In the genomic region with DNA sequence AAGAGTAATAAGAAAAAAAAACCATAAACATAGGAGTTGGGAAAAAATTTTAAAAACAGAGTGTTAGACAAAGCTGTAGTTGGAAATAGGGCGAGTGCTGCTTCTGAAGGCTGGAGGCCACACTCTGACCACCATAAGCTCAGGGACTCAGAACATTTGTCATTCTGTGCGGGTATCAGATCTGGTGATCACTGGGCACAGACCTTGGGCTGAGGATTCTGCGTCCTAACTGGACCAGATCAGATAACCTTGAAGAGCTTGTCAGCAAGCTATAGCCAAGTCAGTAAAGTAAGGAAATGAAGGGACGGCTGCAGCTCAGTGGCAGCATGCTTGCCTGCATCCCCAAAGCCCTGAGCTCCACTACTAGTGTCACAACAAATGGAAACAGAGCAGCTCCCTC, we compare ENCODE assay signal across 13 mouse cellular contexts. TPM values are rescaled to one million over a fixed set of nuclear protein-coding genes. Genes with fewer than 3 reads are reported as not detected.
"Had no signal": no experiment of that assay in that cellular context is flagged by ENCODE, and none has a peak within 500 bp of the region (broad histone marks: within the 10 kb centered on the region; RNA-seq: fewer than 3 reads in every experiment).

No protein-coding gene starts in this region.

- DNase-seq: retina, postnatal 1 day; right cerebral cortex, adult 18-20 months; right cerebral cortex, postnatal 14 days; right cerebral cortex, postnatal 25 days; right cerebral cortex, postnatal 4 days; spleen, adult 18-20 months; thymus, adult 18-20 months; thymus, adult 2 months; thymus, postnatal 14 days; thymus, postnatal 25 days; thymus, postnatal 36 days; thymus, postnatal 4 days had no signal

RNA-seq across cellular contexts. Expression of gene Homer2, which starts 2.8 kb away (rescaled TPM):
- total RNA-seq: neutrophil, adult 5-6 weeks had no signal
